Mouse (Mus musculus) hindbrain, embryonic 13.5 days (tissue): ENCODE results near the gene Cxcl12. TPM values are rescaled to one million over a fixed set of nuclear protein-coding genes. Genes with fewer than 3 reads are reported as not detected.

Source experiments
- ATAC-seq: fragments of 200-750 bp; cut with Nextera tagmentation; 2 replicates; pipeline ENCODE4 v1.8.0; 2017; ENCODE audit warnings: moderate TSS enrichment; ENCODE audit not compliant: low FRiP score
- H3K27ac ChIP-seq: fragments of 300-500 bp; sonication (generic); 2 replicates; pipeline ENCODE4 v1.5.1; 2015; ENCODE audit warnings: inconsistent platforms, mild to moderate bottlenecking, moderate library complexity
- H3K27me3 ChIP-seq: fragments of 300-500 bp; sonication (generic); 2 replicates; pipeline ENCODE4 v1.6.1; 2015; ENCODE audit warnings: mild to moderate bottlenecking, inconsistent platforms
- H3K36me3 ChIP-seq: fragments of 300-500 bp; sonication (generic); 2 replicates; pipeline ENCODE4 v1.6.1; 2015; ENCODE audit warnings: mild to moderate bottlenecking, inconsistent platforms
- H3K4me1 ChIP-seq: fragments of 300-500 bp; sonication (generic); replicated peaks from 2 replicates; pipeline ENCODE4 v1.6.1; 2015; ENCODE audit warnings: inconsistent platforms
- H3K4me2 ChIP-seq: fragments of 300-500 bp; sonication (generic); 2 replicates; pipeline ENCODE4 v1.6.1; 2015; ENCODE audit warnings: inconsistent platforms, mild to moderate bottlenecking, moderate library complexity
- H3K4me3 ChIP-seq: fragments of 300-500 bp; sonication (generic); 2 replicates; pipeline ENCODE4 v1.5.1; 2015; ENCODE audit warnings: mild to moderate bottlenecking, inconsistent platforms
- H3K9ac ChIP-seq: fragments of 300-500 bp; sonication (generic); 2 replicates; pipeline ENCODE4 v1.6.1; 2015; ENCODE audit warnings: mild to moderate bottlenecking, inconsistent platforms
- H3K9me3 ChIP-seq: fragments of 300-500 bp; sonication (generic); 2 replicates; pipeline ENCODE4 v1.6.1; 2016; ENCODE audit warnings: inconsistent platforms
- WGBS: fragments of 180-500 bp; shearing (Covaris S2); methylation state at CpG from one replicate; pipeline ENCODE4 v1.1.7; 2015; 5-methylcytosine and 5-hydroxymethylcytosine counted together
- polyA plus RNA-seq: library from polyadenylated mRNA; unstranded; fragments of >200 nt; fragmentation: Nextera tagmentation; extraction: Ambion mirVana; gene quantifications from 2 replicates; pipeline ENCODE4 v1.2.1, GENCODE M21; 2015

Gene Cxcl12
- polyA plus RNA-seq, 1 experiment from 2014 or later: 55.8 TPM

DNA sequence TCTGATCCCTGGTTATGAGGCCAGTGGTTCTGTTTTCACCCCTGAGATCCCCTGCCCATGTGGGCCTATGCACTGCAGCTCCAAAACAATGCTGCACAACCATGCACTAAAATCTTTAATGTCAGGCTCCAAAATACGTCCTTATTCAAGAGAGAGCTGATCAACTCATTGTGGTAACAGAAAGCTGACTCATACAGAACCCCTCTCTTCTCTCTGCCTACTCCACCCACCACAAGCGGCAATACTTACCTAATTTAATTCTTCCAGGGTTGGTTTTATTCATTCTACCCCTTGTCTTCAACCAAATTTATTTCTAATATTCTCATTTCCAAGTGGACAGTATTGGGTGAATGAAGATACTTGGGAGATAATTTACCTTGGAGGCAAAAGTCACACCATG is 38.5 kb downstream of the Cxcl12 start:
- WGBS: 81% methylated on average over 2 of the region's 2 CpGs
- ATAC-seq: no peak

DNA sequence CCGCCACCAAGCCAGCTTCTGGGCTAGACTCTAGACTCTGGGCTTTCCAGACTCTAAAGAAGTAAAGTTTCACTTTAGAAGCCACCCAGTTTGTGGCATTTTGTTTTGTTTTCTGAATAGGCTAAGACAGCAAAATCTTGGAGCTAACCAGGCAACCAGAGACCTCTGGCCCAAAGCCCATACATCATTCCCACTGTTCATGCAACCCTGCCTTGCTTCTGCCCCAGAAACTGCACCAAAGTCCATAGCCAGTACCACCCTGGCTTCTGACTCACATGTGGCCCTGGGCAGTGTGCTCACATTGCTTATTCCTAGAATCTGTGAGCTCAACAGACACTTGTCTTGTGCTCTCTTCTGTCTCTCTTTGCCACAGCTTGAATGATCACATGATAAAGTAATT is 39.0 kb downstream of the Cxcl12 start:
- Histone ChIP-seq H3K4me3 (no peak overlapping the region), H3K4me1 (no peaks in the 10 kb centered on the region), H3K4me2 (no peak overlapping the region), H3K27me3 (no peaks in the 10 kb centered on the region), H3K27ac (no peak overlapping the region), H3K36me3 (no peaks in the 10 kb centered on the region), H3K9me3 (no peaks in the 10 kb centered on the region), H3K9ac (no peak overlapping the region)
- ATAC-seq: no peak
- 92% methylated on average over 1 of the region's 1 CpGs for WGBS

More for the DNA sequence above, 38.5 kb downstream of the Cxcl12 start:
- Histone ChIP-seq H3K27ac (no peak overlapping the region), H3K27me3 (no peaks in the 10 kb centered on the region), H3K9me3 (no peaks in the 10 kb centered on the region), H3K9ac (no peak overlapping the region), H3K4me2 (no peak overlapping the region), H3K4me1 (no peaks in the 10 kb centered on the region), H3K4me3 (no peak overlapping the region), H3K36me3 (no peaks in the 10 kb centered on the region)

DNA sequence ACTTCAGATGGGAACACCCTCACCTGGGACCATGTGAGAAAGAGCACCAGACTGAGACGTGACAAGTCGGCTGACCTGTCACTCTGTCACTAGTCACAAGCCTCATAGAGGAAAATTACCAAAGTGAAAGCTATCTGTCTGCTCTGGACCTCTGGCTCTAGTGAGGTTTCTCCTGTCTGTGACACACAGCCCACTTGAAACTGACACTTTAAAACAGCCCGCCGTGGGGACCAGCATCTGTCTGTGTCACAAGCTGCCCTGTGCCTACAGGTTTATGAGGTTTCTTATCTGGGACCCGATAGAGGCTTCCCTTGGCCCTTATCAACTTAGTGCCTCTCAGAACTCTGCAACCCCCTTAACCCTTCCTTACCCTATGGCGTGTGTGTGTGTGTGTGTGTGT is 41.8 kb downstream of the Cxcl12 start:
- no peaks in the 10 kb centered on the region for H3K36me3 ChIP-seq
- no peaks in the 10 kb centered on the region for H3K4me1 ChIP-seq
- H3K27ac ChIP-seq: no peak overlapping the region
- H3K27me3 ChIP-seq: no peaks in the 10 kb centered on the region
- no peaks in the 10 kb centered on the region for H3K9me3 ChIP-seq
- no peak overlapping the region for H3K4me2 ChIP-seq
- no peak overlapping the region for H3K9ac ChIP-seq
- H3K4me3 ChIP-seq: no peak overlapping the region
- ATAC-seq: no peak
- WGBS: 79% methylated on average over 6 of the region's 6 CpGs

DNA sequence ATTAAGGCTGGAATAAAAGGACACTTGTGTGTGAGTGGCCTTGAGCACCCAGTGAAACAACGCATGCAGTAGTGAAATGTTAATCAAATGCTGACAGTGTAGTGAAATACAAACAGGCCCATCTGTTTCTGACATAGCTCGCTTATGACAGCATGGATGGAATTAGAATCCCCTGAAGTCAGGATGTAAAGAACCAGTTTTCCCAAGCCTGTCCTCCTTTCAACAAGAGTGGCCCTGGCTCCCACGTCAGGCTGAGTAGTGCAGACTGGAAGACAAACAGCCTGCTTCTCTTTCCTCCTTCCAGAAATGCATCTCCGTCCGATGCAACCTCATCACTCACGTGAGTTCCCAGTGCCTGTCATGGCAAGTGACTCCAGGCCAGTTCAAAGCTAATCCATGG is 42.2 kb downstream of the Cxcl12 start:
- H3K27ac ChIP-seq: no peak overlapping the region
- H3K9me3 ChIP-seq: no peaks in the 10 kb centered on the region
- no peaks in the 10 kb centered on the region for H3K36me3 ChIP-seq
- H3K4me1 ChIP-seq: no peaks in the 10 kb centered on the region
- no peak overlapping the region for H3K9ac ChIP-seq
- no peaks in the 10 kb centered on the region for H3K27me3 ChIP-seq
- no peak for ATAC-seq
- 68% methylated on average over 6 of the region's 6 CpGs for WGBS
- no peak overlapping the region for H3K4me3 ChIP-seq
- no peak overlapping the region for H3K4me2 ChIP-seq

DNA sequence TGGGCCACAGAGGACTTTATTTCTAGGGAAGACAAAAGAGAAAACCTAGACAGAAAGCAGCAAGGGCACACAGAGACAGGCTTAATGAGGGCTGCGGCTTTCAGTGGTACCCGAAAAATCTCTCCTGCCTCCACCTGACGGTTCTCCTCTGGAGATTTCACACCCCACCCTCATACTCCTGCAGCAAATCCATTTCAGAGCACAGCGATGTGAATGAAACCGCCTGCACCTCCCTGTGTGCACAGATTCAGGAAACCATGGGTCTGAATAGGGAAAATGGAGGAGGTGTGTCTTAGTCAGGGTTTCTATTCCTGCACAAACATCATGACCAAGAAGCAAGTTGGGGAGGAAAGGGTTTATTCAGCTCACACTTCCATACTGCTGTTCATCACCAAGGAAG is 46.2 kb downstream of the Cxcl12 start:
- Histone ChIP-seq H3K4me2 (no peak overlapping the region), H3K27me3 (no peaks in the 10 kb centered on the region), H3K9me3 (no peaks in the 10 kb centered on the region), H3K27ac (no peak overlapping the region), H3K4me3 (no peak overlapping the region), H3K4me1 (no peaks in the 10 kb centered on the region), H3K36me3 (no peaks in the 10 kb centered on the region), H3K9ac (no peak overlapping the region)
- WGBS: 89% methylated on average over 5 of the region's 5 CpGs
- no peak for ATAC-seq

DNA sequence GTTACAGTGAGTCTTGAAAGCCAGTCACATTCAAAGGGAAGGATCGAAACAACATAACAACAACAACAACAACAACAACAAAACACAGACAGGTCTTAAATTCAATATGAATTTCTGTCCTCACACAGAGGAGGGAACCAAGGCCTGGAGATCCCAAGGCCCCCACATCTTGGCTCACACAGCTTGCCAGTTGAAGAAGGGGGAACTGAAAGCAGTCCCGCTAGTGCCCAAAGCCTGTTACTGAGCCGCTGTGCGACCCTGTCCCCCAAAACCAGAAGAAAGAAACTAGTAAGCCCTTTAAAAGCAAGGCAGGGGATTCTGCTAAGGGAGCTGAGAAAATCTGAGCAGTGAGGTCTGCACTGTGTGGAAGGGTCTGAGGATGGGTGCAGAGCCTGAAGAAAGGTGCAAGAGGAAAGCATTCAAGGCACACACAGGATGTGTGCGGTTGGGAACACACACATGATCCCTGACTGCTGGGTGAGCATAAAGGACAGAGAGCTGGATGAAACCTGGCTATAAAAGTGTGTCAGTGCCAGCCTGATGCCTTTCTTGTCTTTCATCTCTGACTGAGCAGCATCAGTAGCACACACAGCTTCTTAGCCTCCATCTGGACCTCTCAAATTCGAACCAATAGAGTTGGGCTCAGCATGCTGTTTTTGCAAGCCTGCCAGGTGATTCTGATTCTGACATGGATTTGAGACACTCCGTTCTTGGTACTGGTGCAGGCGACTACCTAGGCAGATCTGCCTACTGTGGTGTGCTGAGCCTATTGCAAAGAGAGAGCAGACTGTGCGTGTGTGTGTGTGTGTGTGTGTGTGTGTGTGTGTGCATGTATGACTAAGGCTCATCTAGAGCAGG is 50.3 kb downstream of the Cxcl12 start:
- Histone ChIP-seq H3K27ac (no peak overlapping the region), H3K9ac (no peak overlapping the region), H3K4me2 (no peak overlapping the region), H3K9me3 (no peaks in the 10 kb centered on the region), H3K27me3 (no peaks in the 10 kb centered on the region), H3K4me3 (no peak overlapping the region), H3K4me1 (no peaks in the 10 kb centered on the region), H3K36me3 (no peaks in the 10 kb centered on the region)
- no peak for ATAC-seq
- 90% methylated on average over 9 of the region's 9 CpGs for WGBS

DNA sequence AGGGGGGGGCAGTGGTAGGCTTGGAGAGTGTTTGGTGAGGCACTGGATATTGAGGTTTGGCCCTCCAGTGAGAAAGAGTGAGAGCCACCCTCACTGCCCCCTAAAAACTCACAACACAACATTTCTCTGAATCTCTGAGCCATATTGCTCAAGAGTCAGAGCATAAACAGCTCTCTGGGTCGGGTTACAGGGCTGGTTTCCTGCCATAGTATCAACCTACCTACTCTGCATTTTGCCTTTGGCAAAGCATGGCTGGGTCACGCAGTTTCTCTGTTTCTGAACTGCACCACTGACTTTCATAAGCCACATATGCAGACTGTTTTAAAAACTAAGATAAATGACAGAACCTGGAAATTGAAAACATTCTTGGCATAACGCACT is 51.0 kb downstream of the Cxcl12 start:
- Histone ChIP-seq H3K27me3 (no peaks in the 10 kb centered on the region), H3K9me3 (no peaks in the 10 kb centered on the region), H3K9ac (no peak overlapping the region), H3K27ac (no peak overlapping the region), H3K4me2 (no peak overlapping the region), H3K4me3 (no peak overlapping the region), H3K36me3 (no peaks in the 10 kb centered on the region), H3K4me1 (no peaks in the 10 kb centered on the region)
- 67% methylated on average over 3 of the region's 3 CpGs for WGBS
- ATAC-seq: no peak

DNA sequence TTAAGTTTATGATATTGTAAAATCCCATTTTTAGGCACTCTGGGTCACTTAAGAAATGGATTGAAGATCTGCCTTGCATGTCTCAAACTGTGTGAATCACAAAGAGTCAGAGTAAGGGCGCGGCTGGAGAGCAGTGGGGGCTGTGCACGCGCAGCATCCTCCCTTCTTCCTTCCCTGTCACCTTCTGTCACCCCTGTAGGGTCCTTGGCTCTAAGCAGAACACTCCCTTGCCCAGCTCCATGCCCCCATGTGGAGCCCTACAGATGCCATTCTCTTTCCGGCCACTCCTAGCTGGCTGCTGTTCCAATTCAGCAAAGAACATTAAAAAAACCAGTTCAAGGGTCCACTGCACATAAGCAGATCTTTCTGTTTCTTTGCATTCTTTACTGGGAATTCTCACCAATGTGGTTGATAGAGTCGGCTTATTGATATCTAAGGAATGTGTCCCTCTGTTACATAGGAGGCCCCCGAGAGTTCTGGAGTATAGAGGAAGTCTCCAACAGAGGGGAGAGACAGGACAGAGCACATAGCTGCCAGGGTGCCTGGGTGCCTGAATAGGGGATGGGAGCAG is 51.7 kb downstream of the Cxcl12 start:
- 84% methylated on average over 7 of the region's 7 CpGs for WGBS
- Histone ChIP-seq H3K4me2 (no peak overlapping the region), H3K27ac (no peak overlapping the region), H3K4me3 (no peak overlapping the region), H3K4me1 (no peaks in the 10 kb centered on the region), H3K27me3 (no peaks in the 10 kb centered on the region), H3K9ac (no peak overlapping the region), H3K36me3 (no peaks in the 10 kb centered on the region), H3K9me3 (no peaks in the 10 kb centered on the region)
- no peak for ATAC-seq

DNA sequence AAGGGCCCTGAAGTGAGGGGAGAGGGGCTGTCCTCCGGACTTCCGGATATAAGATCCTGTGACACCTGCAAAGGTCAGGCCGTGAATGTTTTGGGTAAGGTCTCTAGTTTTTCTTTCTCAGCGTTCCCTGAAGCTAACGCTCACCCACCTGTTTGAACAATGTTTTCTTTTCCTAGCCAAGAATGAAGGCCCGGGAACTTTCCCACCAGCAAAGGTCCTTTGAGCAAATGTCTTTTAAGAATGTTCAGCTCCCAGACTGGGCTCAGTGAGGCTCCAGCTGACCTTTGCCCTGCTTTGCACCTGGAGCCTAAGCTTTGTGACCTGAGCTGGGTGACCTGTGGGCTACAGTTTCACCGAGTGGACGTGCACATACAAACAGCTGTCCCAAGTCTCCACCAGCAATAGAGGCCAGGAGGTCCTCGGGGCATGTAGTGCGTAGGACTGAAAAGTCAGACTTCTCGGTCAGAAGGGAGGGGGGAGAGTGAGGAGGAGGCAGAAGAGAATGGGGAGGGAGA is 52.6 kb downstream of the Cxcl12 start:
- H3K27me3 ChIP-seq: no peaks in the 10 kb centered on the region
- WGBS: 75% methylated on average over 11 of the region's 11 CpGs
- no peak for ATAC-seq

More for the DNA sequence above, 52.6 kb downstream of the Cxcl12 start:
- H3K4me3 ChIP-seq: no peak overlapping the region
- H3K9me3 ChIP-seq: no peaks in the 10 kb centered on the region
- H3K4me1 ChIP-seq: no peaks in the 10 kb centered on the region
- no peak overlapping the region for H3K27ac ChIP-seq
- no peak overlapping the region for H3K4me2 ChIP-seq
- H3K36me3 ChIP-seq: no peaks in the 10 kb centered on the region
- H3K9ac ChIP-seq: no peak overlapping the region
